Mouse (Mus musculus): ENCODE measurements around the gene Fkbp15. TPM values are rescaled to one million over a fixed set of nuclear protein-coding genes. Genes with fewer than 3 reads are reported as not detected.

Gene Fkbp15
- total RNA-seq (2014; fragmentation: Nextera tagmentation), result 54.2 and 60.9 TPM in 2 replicates
- total RNA-seq (2017), result 60.0 and 60.3 TPM in 2 replicates
- 14.5 and 16.7 TPM in 2 replicates for polyA plus RNA-seq (2012)

GRCm38 (mm10) chr4:62360088-62360804 is at the start of gene Fkbp15, which contains the start of gene Slc31a1:
Gene Fkbp15, minus strand, starts transcription at chr4:62360548.
Gene Slc31a1, plus strand, starts transcription at chr4:62360727.
- no peak for TF ChIP-seq CTCF (IDR thresholded peaks at IDR 0.05; ENCODE audit: low read depth, low read length)
- no peak for TF ChIP-seq GATA1 (IDR thresholded peaks at IDR 0.05; ENCODE audit: borderline replicate concordance, low read length)
- TF ChIP-seq POLR2AphosphoS5 (IDR thresholded peaks at IDR 0.05; ENCODE audit: insufficient replicate concordance, low read depth, low read length), result no peak
- TF ChIP-seq TAL1 (conservative IDR thresholded peaks at IDR 0.05; ENCODE audit: low read depth, low read length), result no peak
- no peak for TF ChIP-seq GATA2 (IDR thresholded peaks at IDR 0.05; ENCODE audit: borderline replicate concordance, low read depth, low read length)
- peak within 1 kb of the TSS; percentile 86 for H3K4me3 ChIP-seq (ENCODE audit: low read depth, low read length)
- DNase-seq (ENCODE audit: low spot score) (peak; percentile 94), ATAC-seq (ENCODE audit: extremely low read depth, insufficient number of reproducible peaks, low FRiP score, poor library complexity, severe bottlenecking) (peak; percentile 99)
- H3K36me3 ChIP-seq (replicated peaks), result peaks cover 30% of the 10 kb centered on the region
- H3K9me3 ChIP-seq (replicated peaks), result no peaks in the 10 kb centered on the region
- peaks cover 45% of the 10 kb centered on the region for H3K4me1 ChIP-seq (ENCODE audit: insufficient read depth, low read depth, low read length)
- H3K27me3 ChIP-seq (ENCODE audit: insufficient read depth, low read length), result no peaks in the 10 kb centered on the region

- DNase-seq (ENCODE audit: low spot score), result no peak
- Histone ChIP-seq H3K36me3 (replicated peaks) (peaks cover 64% of the 10 kb centered on the region), H3K4me3 (ENCODE audit: low read depth, low read length) (peak overlapping the region; percentile 86), H3K27me3 (ENCODE audit: insufficient read depth, low read length) (no peaks in the 10 kb centered on the region), H3K4me1 (ENCODE audit: insufficient read depth, low read depth, low read length) (peaks cover 51% of the 10 kb centered on the region), H3K9me3 (replicated peaks) (no peaks in the 10 kb centered on the region)
- TF ChIP-seq TAL1 (conservative IDR thresholded peaks at IDR 0.05; ENCODE audit: low read depth, low read length) (no peak), GATA2 (IDR thresholded peaks at IDR 0.05; ENCODE audit: borderline replicate concordance, low read depth, low read length) (no peak), GATA1 (IDR thresholded peaks at IDR 0.05; ENCODE audit: borderline replicate concordance, low read length) (no peak), POLR2AphosphoS5 (IDR thresholded peaks at IDR 0.05; ENCODE audit: insufficient replicate concordance, low read depth, low read length) (no peak), CTCF (IDR thresholded peaks at IDR 0.05; ENCODE audit: low read depth, low read length) (no peak)
- no peak for ATAC-seq (ENCODE audit: extremely low read depth, insufficient number of reproducible peaks, low FRiP score, poor library complexity, severe bottlenecking)
Observed at GRCm38 (mm10) chr4:62409615-62410014, 49.3 kb upstream of the Fkbp15 start.

GRCm38 (mm10) chr4:62408601-62409282 is 48.4 kb upstream of the Fkbp15 start, which contains the start of the genes Cdc26 and Prpf4:
Gene Cdc26, minus strand, starts transcription at chr4:62408642.
Gene Prpf4, plus strand, starts transcription at chr4:62408797.
- peaks cover 53% of the 10 kb centered on the region for H3K4me1 ChIP-seq (ENCODE audit: insufficient read depth, low read depth, low read length)
- no peaks in the 10 kb centered on the region for H3K9me3 ChIP-seq (replicated peaks)
- DNase-seq (ENCODE audit: low spot score) (peak; percentile 83), ATAC-seq (ENCODE audit: extremely low read depth, insufficient number of reproducible peaks, low FRiP score, poor library complexity, severe bottlenecking) (peak; percentile 98)
- no peaks in the 10 kb centered on the region for H3K27me3 ChIP-seq (ENCODE audit: insufficient read depth, low read length)
- no peak for TF ChIP-seq TAL1 (conservative IDR thresholded peaks at IDR 0.05; ENCODE audit: low read depth, low read length)
- peak; percentile 58; the same call in 1 of the 2 replicates for TF ChIP-seq POLR2AphosphoS5 (IDR thresholded peaks at IDR 0.05; ENCODE audit: insufficient replicate concordance, low read depth, low read length)
- H3K4me3 ChIP-seq (ENCODE audit: low read depth, low read length), result peak within 1 kb of the TSS; percentile 86
- H3K36me3 ChIP-seq (replicated peaks), result peaks cover 64% of the 10 kb centered on the region

- H3K4me1 ChIP-seq (ENCODE audit: insufficient read depth, low read depth, low read length), result peaks cover 49% of the 10 kb centered on the region
- no peaks in the 10 kb centered on the region for H3K9me3 ChIP-seq (replicated peaks)
- peak; percentile 19; the same call in 1 of the 2 replicates for ATAC-seq (ENCODE audit: extremely low read depth, insufficient number of reproducible peaks, low FRiP score, poor library complexity, severe bottlenecking)
- peaks cover 65% of the 10 kb centered on the region for H3K36me3 ChIP-seq (replicated peaks)
- no peak for TF ChIP-seq POLR2AphosphoS5 (IDR thresholded peaks at IDR 0.05; ENCODE audit: insufficient replicate concordance, low read depth, low read length)
- 0 out of 2 replicates have a peak, but pooled peaks have one; percentile 3 for TF ChIP-seq CTCF (IDR thresholded peaks at IDR 0.05; ENCODE audit: low read depth, low read length)
- H3K27me3 ChIP-seq (ENCODE audit: insufficient read depth, low read length), result no peaks in the 10 kb centered on the region
- peak overlapping the region; percentile 86 for H3K4me3 ChIP-seq (ENCODE audit: low read depth, low read length)
- DNase-seq (ENCODE audit: low spot score), result peak; percentile 30
Observed at GRCm38 (mm10) chr4:62407730-62408582, 47.6 kb upstream of the Fkbp15 start.

GRCm38 (mm10) chr4:62406133-62406532 is 45.8 kb upstream of the Fkbp15 start:
- H3K36me3 ChIP-seq (replicated peaks), result peaks cover 64% of the 10 kb centered on the region
- TF ChIP-seq CTCF (IDR thresholded peaks at IDR 0.05; ENCODE audit: low read depth, low read length), result no peak
- no peak for TF ChIP-seq TAL1 (conservative IDR thresholded peaks at IDR 0.05; ENCODE audit: low read depth, low read length)
- TF ChIP-seq GATA2 (IDR thresholded peaks at IDR 0.05; ENCODE audit: borderline replicate concordance, low read depth, low read length), result no peak
- no peak for TF ChIP-seq GATA1 (IDR thresholded peaks at IDR 0.05; ENCODE audit: borderline replicate concordance, low read length)
- TF ChIP-seq POLR2AphosphoS5 (IDR thresholded peaks at IDR 0.05; ENCODE audit: insufficient replicate concordance, low read depth, low read length), result no peak
- peak overlapping the region; percentile 25; the same call in 1 of the 2 replicates for H3K4me3 ChIP-seq (ENCODE audit: low read depth, low read length)
- H3K27me3 ChIP-seq (ENCODE audit: insufficient read depth, low read length), result no peaks in the 10 kb centered on the region
- H3K9me3 ChIP-seq (replicated peaks), result no peaks in the 10 kb centered on the region
- H3K4me1 ChIP-seq (ENCODE audit: insufficient read depth, low read depth, low read length), result peaks cover 31% of the 10 kb centered on the region
- DNase-seq (ENCODE audit: low spot score), result no peak
- no peak for ATAC-seq (ENCODE audit: extremely low read depth, insufficient number of reproducible peaks, low FRiP score, poor library complexity, severe bottlenecking)
